Mouse (Mus musculus): ENCODE measurements around the gene Sltm. TPM values are rescaled to one million over a fixed set of nuclear protein-coding genes. Genes with fewer than 3 reads are reported as not detected.
A peak's percentile ranks its signal among the peaks of the same experiment; 100 is the strongest.

The Sltm gene
- total and polyA plus RNA-seq, 3 experiments = 44.0 to 70.0 (median 62.3) TPM

DNA sequence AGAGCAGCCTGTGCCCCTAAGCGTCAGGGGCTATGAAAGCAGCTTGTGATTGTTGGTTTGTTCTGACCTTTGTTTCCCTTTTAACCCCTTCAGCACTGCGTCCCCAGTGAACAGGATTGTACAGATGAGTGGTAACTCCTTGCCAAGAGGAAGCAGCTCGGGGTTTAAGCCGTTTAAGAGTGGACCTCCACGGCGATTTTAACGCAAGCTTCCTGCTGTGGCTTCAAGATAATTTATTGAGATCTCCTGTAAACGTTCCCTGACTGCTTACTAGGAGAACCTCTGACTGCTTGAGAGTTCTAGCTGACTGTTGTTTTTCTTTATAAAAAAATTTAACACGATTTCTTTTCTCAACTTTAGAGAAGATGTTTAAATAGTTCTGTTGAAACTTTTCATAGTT, 48.9 kb downstream of the Sltm start (continued):
- TF ChIP-seq ZKSCAN1 (IDR thresholded peaks at IDR 0.05; ENCODE audit: low read depth, low read length) (no peak), MEF2A (IDR thresholded peaks at IDR 0.05; ENCODE audit: extremely low read depth, insufficient replicate concordance, low read depth, low read length, poor library complexity, severe bottlenecking) (no peak), CHD1 (IDR thresholded peaks at IDR 0.05; ENCODE audit: low read depth, low read length) (no peak)

DNA sequence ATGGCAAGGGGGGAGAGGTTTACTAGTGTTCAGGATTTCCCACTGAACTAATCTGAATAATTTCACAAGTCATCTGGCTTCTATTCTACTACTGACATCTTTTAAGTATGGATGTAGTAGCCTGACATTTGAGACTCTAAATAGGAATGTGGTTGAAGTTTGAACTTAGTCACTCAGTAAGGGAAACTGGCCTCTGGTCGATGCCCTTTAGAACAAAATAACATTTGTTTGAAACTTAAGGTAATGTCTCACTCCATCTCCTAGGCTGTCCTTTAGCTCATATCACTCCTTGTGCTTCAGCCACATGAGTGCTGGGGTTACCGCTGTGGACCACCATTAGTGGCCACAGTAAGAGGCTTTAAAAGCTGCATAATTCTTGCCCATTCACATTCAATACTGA, 55.7 kb downstream of the Sltm start:
- H3K36me3 ChIP-seq (ENCODE audit: control insufficient read depth in 1 of 2, insufficient read depth in 2 of 2, low read length in 2 of 2) = peaks cover 0 to 5% of the 10 kb centered on the region in 2 experiments; a peak in 2 of 4 replicates
- H3K9me3 ChIP-seq (replicated peaks; ENCODE audit: insufficient read depth, low read length) = no peaks in the 10 kb centered on the region
- DNase-seq (ENCODE audit: low read depth, low spot score) = no peak
- H3K9ac ChIP-seq (ENCODE audit: control insufficient read depth, low read depth, low read length, poor library complexity, severe bottlenecking) = no peak overlapping the region
- H3K4me1 ChIP-seq (ENCODE audit: control insufficient read depth in 1 of 2, insufficient read depth in 2 of 2, low read length in 2 of 2) = no peaks in the 10 kb centered on the region
- H3K27me3 ChIP-seq (ENCODE audit: control insufficient read depth in 1 of 2, insufficient read depth in 2 of 2, low read length in 2 of 2) = no peaks in the 10 kb centered on the region
- no peaks in the 10 kb centered on the region for H3K79me2 ChIP-seq (ENCODE audit: control insufficient read depth, insufficient read depth, low read length, poor library complexity)
- H3K4me3 ChIP-seq (ENCODE audit: control insufficient read depth in 1 of 2, insufficient read depth in 1 of 2, low read depth in 2 of 2, low read length in 2 of 2) = no peak overlapping the region
- TF ChIP-seq TBP (IDR thresholded peaks at IDR 0.05; ENCODE audit: low read depth, low read length) (no peak), MYB (IDR thresholded peaks at IDR 0.05; ENCODE audit: low read depth, low read length) (no peak)
- no peak overlapping the region for H3K27ac ChIP-seq (ENCODE audit: control insufficient read depth, low read depth, low read length)

GRCm38 (mm10) chr9:70602186-70602845, 59.8 kb downstream of the Sltm start:
- Histone ChIP-seq H3K79me2 (ENCODE audit: control insufficient read depth, insufficient read depth, low read length, poor library complexity) (no peaks in the 10 kb centered on the region), H3K4me3 (ENCODE audit: control insufficient read depth in 1 of 2, insufficient read depth in 1 of 2, low read depth in 2 of 2, low read length in 2 of 2) (no peak overlapping the region), H3K9ac (ENCODE audit: control insufficient read depth, low read depth, low read length, poor library complexity, severe bottlenecking) (no peak overlapping the region), H3K9me3 (replicated peaks; ENCODE audit: insufficient read depth, low read length) (no peaks in the 10 kb centered on the region), H3K4me1 (ENCODE audit: control insufficient read depth in 1 of 2, insufficient read depth in 2 of 2, low read length in 2 of 2) (no peaks in the 10 kb centered on the region), H3K27me3 (ENCODE audit: control insufficient read depth in 1 of 2, insufficient read depth in 2 of 2, low read length in 2 of 2) (no peaks in the 10 kb centered on the region), H3K27ac (ENCODE audit: control insufficient read depth, low read depth, low read length) (no peak overlapping the region), H3K36me3 (ENCODE audit: control insufficient read depth in 1 of 2, insufficient read depth in 2 of 2, low read length in 2 of 2) (peaks cover 0 to 2% of the 10 kb centered on the region in 2 experiments; a peak in 3 of 4 replicates)
- TF ChIP-seq ZNF384 (IDR thresholded peaks at IDR 0.05; ENCODE audit: low read depth, low read length) = no peak
- TF ChIP-seq SMC3 (IDR thresholded peaks at IDR 0.05; ENCODE audit: low read depth, low read length) = 0 out of 2 replicates have a peak, but pooled peaks have one; percentile 4
- no peak for TF ChIP-seq RCOR1 (IDR thresholded peaks at IDR 0.05; ENCODE audit: low read depth, low read length)
- TF ChIP-seq ZMIZ1 (IDR thresholded peaks at IDR 0.05; ENCODE audit: low read depth, low read length) = no peak
- no peak for TF ChIP-seq ELF1 (IDR thresholded peaks at IDR 0.05; ENCODE audit: low read depth, low read length)
- TF ChIP-seq POLR2AphosphoS5 (IDR thresholded peaks at IDR 0.05; ENCODE audit: borderline replicate concordance, low read depth, low read length) = no peak
- DNase-seq (ENCODE audit: low read depth, low spot score) = peak; percentile 61
